Mouse (Mus musculus): ENCODE measurements around the gene P2rx4.

P2rx4 gene

DNA sequence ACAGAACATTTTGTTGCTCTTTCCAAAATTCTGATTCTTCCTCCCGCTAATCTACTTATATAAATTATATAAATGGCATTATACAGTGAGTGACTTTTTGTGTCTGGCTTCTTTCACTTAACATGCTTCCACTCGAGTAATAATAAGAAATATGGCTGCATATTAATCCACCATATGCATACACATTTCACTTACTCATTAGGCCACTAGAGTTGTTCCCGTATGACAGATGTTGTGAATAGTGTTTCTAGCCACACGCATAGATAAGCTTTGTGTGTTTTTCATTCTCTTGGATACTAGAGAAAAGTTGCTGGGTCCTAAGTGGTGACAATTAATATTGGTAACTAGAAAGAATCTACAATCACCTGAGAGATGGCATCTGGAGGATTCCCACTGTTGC, 48.3 kb downstream of the P2rx4 start:
- in situ Hi-C loops (cut with MboI; ENCODE audit: low sequenced_read_pairs), result no loop called here

DNA sequence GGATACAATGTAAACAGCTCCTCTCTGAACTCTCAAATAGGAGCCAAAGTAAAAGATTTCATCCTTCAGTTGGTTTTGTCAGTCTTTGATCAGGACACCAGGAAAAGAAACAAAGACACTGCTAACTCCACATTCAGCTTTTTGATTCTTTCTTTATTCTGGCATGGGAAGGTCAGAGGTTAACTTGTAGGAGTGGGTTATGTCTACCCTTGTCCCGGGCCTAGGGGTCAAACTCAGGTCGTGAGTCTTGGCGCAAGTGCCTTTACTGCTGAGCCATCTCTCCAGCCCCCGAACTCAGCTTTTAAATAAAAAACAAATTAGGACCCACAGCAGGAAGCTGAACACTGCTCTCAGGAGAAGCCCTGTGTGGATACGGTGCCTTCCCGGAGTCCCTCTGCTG, 48.8 kb downstream of the P2rx4 start:
- in situ Hi-C loops (cut with MboI; ENCODE audit: low sequenced_read_pairs), result no loop called here

DNA sequence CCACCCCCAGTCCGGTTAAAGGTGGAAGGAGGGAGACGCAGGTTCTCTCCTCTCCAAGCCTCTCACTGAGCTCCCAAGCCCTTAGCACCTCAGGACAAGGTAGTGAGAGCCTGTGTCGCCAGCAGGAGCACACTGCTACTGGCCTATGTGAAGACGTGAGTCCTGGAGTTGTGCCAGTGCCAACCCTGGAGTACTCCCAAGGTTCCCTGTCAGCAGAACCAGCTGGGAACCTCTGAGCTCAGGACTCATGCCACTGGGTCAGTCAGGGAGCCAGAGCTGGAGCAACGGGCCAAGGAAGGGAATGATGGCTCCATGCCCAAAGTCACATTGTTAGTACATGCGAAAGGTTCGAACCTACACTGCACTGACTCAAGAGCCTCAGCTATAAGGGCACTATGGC, 49.3 kb downstream of the P2rx4 start:
- in situ Hi-C loops (cut with MboI; ENCODE audit: low sequenced_read_pairs), result no loop called here

DNA sequence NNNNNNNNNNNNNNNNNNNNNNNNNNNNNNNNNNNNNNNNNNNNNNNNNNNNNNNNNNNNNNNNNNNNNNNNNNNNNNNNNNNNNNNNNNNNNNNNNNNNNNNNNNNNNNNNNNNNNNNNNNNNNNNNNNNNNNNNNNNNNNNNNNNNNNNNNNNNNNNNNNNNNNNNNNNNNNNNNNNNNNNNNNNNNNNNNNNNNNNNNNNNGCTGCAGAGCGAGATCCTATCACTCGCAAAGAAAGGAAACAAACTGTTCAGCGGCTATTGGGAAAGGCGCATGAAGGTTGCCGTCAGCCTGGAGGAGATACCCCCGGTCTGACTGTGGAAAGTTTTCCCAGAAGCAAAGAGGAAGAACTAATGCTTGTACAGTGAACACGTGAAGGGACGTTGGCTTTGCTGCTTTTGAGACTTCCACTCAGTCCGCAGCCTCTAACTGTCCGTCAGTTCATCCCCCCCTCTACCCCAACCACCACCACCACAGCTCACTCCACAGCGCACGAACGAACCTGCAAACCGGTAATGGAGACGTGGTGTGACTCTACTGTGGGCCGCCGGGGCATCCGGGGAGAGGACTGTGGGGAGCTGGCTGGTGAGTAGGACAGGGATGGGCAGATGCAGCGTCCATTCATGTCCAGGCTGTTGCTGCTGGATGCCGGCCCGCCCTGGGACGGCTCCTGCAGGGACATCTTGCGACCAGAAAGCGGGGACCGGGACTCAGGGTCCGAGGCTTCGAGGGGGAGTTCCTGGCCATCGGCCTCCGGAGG, 56.1 kb downstream of the P2rx4 start:
- in situ Hi-C loops (cut with MboI; ENCODE audit: low sequenced_read_pairs), result no loop called here

DNA sequence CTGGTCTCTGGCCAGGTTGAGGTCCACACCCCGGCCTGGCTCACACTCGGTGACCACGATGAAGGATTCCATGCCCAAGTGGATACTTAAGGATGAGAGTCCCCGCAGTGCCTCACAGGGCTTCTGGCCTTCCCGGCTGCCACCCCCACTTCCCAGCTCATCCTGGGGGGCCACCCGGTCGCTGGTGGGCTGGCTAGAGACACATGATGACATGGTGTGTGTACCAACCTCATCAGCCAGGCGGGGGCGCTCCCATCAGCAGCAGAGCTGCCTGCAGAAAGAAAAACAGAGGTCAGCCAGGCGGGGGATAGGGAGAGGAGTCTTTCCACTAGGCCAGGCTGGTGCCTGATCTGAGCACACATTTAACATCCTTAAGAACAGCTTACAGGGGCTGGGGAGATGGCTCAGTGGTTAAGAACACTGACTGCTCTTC, 56.7 kb downstream of the P2rx4 start:
- in situ Hi-C loops (cut with MboI; ENCODE audit: low sequenced_read_pairs), result no loop called here

DNA sequence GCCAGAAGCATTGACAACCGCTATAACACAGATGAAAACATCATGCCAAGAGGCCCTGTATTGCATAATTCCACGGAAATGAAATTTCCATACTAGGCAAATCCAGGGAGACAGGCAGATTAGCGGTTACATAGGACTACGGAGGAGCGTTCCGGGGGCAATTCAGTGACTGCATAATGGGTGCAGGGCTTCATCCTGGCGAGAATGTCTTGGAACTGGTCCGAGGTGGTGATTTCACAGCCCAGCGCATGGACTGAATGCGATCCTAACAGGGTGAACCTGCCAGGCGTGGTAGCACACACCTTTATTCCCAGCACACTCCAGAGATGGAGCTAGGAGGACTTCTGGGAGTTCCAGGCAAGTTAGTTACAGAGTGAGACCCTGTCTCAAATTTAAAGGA, 59.9 kb downstream of the P2rx4 start:
- in situ Hi-C loops (cut with MboI; ENCODE audit: low sequenced_read_pairs), result no loop called here

DNA sequence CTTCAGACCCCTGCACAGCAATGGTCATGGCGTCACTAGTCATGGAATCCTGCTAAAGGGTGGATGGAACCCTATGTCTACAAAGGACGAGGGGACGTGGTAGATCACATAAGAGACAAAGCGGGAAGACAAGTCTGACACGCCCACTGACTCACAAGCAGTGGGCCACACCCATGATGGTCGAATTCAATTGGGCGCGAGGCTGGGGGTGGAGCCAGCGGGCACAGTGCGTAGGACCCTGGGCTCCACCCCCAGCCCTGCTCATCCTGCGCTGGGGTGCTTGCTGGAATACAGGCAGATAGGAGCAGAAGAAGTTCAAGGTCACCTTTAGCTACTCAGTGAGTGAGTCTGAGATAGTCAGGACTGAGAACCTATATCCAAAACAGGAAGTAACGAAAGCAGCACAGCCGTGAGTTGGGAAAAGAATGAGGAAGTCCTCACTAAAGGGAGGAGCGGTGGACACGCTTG, 61.8 kb downstream of the P2rx4 start:
- in situ Hi-C loops (cut with MboI; ENCODE audit: low sequenced_read_pairs), result no loop called here

DNA sequence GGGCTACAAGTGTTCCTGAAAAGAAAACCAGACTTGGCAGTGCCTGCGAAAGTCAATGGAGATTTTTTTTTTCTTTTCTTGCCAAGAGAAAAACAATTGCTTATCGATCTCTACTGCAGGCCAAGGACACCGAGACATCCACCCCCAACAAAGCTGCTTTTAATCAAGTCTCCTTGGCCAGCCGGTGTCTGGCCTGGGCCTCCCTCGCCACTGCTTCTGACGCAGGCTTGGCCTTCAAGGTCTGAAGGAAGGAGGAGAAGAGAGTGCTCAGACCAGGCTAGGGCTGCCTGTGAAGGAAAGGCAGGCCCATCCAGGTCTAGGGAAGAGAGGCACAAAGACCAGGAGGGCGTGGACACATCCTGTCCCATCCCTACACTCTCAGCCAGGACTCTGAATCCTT, 63.0 kb downstream of the P2rx4 start:
- in situ Hi-C loops (cut with MboI; ENCODE audit: low sequenced_read_pairs), result no loop called here

DNA sequence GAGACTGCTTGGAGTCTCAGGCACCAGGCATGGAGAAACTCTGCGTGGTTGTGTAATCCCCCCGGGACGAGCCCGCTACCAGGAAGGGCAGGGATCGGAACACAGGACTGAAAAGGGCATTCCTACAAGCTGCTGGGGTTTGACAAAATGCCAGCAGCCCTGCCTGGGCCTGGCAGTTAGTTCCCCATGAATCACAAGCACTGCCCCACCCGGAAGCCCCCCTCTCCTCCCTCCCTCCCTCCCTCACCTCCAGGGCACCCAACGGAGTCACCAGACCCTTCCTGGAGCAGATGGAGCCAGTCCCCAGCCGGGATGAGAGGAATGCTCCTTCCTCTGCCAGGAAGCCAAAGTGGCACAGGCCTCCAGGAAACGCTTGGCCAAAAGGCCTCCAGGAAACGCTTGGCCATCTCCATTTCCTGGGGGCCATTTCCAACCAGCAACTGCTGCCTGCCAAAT, 63.5 kb downstream of the P2rx4 start:
- in situ Hi-C loops (cut with MboI; ENCODE audit: low sequenced_read_pairs), result no loop called here

DNA sequence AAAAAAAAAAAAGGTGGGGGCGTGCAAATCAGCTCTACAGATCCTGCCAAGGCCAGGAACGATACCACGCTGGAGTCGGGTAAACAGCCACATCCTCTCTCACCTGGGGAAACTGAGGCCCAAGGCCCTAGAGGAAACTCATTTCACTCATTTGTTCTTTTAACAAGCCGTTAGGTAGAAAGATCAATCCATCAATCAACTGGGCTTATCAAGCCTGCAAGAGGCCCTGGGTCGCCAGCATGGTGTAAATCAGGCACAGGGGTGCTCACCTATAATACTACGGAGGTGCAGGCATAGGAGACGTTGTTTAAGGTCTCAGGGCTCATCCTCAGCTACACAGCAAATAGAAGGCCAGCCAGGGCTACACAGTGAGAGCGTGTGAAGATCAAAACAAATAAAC, 64.1 kb downstream of the P2rx4 start:
- in situ Hi-C loops (cut with MboI; ENCODE audit: low sequenced_read_pairs), result no loop called here

DNA sequence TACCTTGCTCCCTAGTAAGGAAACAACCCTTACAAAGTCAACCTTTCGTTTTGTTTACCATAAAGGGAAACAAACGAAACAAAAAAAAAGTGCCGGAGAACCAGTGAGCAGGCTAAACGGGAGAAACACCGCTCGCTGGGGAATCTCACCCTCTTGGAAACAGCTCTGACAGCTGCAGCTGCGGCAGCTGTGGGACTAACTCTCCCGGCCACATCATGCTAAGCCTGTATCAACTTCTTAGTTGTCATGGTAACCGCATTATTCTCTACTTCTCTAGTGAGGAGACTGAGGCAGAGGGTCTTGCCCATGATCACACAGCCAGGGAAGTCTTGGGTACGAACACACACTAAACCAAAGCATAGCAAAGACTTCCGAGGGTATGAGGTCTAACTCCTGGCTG, 66.4 kb downstream of the P2rx4 start:
- in situ Hi-C loops (cut with MboI; ENCODE audit: low sequenced_read_pairs), result no loop called here

DNA sequence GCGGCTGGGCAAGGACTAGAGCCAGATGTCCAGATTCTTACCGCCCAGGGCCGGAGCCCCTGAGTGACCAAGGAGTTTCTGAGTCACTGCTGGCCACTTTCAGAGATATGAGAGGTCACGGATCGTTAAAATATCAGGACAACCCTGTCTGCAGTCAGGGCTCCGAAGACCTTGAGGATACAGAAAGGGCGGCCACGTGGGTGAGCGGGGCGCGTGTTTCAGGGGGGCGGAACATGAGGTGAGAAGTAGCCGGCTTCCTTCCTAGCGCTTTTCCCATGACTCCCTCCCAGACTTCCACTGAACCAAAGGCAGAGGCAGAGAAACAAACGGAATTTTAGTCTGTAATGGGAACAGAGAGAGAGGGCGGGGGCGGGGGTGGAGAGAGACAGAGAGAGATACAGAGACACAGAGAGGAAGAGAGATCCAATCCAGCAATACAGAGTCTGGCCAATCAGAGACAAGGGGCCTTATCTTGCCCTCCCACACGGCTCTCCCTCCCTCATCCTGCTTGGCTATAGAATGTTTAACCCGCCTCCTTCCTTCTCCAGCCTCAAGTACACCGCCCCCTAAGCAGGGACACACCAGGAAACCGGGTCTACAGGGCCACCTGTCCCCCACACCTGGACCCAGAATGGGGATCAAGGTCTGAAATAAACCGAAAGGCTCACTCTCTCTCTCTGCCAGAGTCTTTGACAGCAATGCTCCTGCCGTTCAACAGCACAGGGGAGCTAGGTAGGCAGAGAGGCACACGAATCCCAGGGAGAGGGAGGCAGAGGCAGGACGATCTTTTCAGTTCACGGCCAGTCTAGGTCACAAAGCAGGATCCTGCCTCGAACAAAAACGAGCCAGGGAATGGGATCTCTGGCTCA, 67.6 kb downstream of the P2rx4 start:
- in situ Hi-C loops (cut with MboI; ENCODE audit: low sequenced_read_pairs), result no loop called here

DNA sequence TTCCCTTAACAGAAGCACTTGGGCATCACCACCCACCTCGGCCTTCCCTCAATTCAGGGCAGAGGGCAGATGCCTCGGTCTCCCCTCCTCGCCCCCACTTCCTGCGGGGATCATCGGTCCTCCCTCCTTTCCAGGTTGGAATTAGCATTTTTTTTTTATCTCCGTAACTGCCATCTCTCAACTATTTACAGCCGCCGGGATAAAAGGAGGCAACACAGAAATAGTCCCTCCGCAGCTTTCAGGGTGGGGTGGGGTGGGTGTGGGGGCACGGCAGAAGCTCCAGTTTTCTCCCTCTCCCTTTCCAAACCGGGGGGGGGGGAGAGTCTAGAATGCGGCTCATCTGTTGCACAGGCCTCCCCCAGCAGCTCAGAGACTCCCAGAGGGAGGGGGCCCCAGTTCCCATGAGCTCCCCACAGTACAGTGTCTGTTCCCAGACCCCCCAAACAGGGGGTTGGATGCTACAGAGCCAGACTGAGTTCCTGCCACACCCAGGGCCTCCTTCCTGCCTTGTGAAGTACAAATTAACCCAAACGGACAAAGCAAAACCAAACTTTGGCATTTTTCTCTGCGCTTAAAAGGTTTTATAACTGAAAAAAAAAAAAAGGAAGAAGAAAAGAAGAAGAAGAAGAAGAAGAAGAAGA, 68.4 kb downstream of the P2rx4 start:
- in situ Hi-C loops (cut with MboI; ENCODE audit: low sequenced_read_pairs), result no loop called here

DNA sequence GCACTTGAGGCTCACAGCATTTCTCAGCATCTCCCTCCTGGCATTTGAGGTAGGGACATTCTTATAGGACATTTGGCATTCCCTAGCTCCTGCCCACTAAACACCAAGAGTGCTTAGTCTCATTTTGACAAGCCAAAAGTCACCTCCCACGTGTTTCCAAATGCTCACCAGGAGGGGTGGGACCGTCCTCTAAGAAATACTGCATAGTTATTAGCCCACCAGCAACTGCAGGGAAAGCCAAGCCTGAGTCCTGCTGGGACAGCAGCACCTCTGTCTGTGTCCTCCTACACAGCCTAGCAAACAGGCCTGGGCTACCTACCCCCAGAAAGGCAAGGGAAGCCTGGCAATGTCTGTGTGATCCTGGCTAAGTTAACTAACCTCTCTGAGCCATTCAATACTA, 70.0 kb downstream of the P2rx4 start:
- in situ Hi-C loops (cut with MboI; ENCODE audit: low sequenced_read_pairs), result no loop called here

DNA sequence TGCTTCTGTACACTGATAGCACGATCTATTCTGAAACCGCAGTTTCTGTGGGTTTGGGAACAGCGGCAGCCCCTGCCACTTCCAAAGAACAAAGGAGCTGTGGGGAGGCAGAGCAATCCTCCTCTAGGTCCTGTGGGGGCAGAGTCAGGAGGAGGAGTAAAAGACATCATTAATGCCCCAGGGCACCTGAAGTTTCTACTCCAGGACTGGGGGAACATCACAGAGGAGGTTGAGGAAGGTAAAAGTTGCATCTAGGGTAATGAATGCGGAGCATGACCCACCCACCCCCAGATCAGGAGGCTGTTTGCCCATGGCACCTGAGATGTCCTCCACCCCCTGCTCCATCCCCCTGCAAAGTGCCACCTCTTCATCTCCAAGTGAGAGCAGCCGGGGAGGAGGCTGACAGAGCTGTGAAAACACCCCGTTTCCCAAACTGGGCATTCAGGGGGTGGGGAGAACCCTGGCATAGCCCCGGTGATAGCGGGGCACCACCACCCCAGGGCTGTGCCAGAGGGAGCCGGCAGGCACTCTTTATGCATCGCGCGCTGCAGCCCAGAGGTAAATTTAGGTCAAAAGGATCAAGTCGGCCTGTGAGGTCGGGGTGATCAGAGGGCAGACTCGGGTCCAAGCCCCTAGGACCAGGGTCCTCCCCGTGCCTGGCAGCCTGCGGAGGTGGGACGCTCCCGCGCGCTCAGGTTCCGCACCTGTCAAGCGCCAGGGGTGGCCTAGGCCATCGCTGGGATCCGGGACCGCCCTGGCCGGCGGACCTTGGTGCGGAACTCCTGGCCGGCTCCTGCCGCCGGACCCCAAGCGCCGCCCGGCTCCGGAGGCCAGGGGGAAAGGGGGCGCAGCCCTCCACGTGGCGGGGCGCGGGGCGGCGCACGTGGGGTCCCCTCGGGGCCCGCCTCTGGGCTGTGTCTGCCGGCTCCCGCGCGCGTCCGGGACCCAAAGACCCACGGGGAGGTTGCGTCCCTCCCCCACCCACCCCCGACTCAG, 71.2 kb downstream of the P2rx4 start:
- in situ Hi-C loops (cut with MboI; ENCODE audit: low sequenced_read_pairs), result no loop called here
